Mouse (Mus musculus): ENCODE results near the gene Ppfibp2. TPM values are rescaled to one million over a fixed set of nuclear protein-coding genes. Genes with fewer than 3 reads are reported as not detected.

The Ppfibp2 gene
- polyA plus RNA-seq, 1 experiment from 2014 or later: 15.1 TPM

- no peak overlapping the region for H3K4me3 ChIP-seq (replicated peaks)
- 89% methylated on average over 2 of the region's 2 CpGs for WGBS
- no peak overlapping the region for H3K27ac ChIP-seq
- no peak overlapping the region for H3K9ac ChIP-seq (replicated peaks)
- H3K4me2 ChIP-seq: no peak overlapping the region
- H3K9me3 ChIP-seq: no peaks in the 10 kb centered on the region
- no peaks in the 10 kb centered on the region for H3K4me1 ChIP-seq (replicated peaks)
- no peaks in the 10 kb centered on the region for H3K27me3 ChIP-seq
- no peak for ATAC-seq (ENCODE audit: insufficient number of reproducible peaks, insufficient read depth, low FRiP score, low TSS enrichment, low read depth)
- H3K36me3 ChIP-seq: no peaks in the 10 kb centered on the region
Measured at GRCm38 (mm10) chr7:107609622-107610255, 14.7 kb downstream of the Ppfibp2 start.

DNA sequence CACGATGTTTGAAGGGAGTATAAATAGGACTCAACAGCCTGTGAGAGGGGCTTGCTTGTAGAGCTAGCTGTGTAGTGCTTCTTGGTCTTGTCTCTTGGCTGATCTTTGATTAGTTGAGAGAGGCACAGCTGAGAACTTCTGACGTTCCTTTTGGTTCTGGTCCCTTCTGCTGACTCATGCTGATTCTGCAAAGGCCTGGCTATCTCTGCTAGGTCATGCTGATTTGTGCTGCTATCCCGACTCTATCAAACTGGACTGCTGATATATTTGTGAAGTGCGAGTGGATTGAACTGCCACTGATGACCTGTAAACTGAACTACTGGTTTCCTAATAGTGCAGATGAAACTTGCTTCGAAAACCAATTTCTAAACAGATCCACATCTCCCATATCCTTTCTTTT, 15.9 kb downstream of the Ppfibp2 start:
- Histone ChIP-seq H3K4me2 (no peak overlapping the region), H3K27ac (no peak overlapping the region), H3K27me3 (no peaks in the 10 kb centered on the region), H3K36me3 (no peaks in the 10 kb centered on the region), H3K9ac (replicated peaks) (no peak overlapping the region), H3K4me3 (replicated peaks) (no peak overlapping the region), H3K9me3 (no peaks in the 10 kb centered on the region), H3K4me1 (replicated peaks) (no peaks in the 10 kb centered on the region)
- ATAC-seq (ENCODE audit: insufficient number of reproducible peaks, insufficient read depth, low FRiP score, low TSS enrichment, low read depth): no peak
- whole genome bisulfite sequencing: 92% methylated on average over 5 of the region's 5 CpGs

DNA sequence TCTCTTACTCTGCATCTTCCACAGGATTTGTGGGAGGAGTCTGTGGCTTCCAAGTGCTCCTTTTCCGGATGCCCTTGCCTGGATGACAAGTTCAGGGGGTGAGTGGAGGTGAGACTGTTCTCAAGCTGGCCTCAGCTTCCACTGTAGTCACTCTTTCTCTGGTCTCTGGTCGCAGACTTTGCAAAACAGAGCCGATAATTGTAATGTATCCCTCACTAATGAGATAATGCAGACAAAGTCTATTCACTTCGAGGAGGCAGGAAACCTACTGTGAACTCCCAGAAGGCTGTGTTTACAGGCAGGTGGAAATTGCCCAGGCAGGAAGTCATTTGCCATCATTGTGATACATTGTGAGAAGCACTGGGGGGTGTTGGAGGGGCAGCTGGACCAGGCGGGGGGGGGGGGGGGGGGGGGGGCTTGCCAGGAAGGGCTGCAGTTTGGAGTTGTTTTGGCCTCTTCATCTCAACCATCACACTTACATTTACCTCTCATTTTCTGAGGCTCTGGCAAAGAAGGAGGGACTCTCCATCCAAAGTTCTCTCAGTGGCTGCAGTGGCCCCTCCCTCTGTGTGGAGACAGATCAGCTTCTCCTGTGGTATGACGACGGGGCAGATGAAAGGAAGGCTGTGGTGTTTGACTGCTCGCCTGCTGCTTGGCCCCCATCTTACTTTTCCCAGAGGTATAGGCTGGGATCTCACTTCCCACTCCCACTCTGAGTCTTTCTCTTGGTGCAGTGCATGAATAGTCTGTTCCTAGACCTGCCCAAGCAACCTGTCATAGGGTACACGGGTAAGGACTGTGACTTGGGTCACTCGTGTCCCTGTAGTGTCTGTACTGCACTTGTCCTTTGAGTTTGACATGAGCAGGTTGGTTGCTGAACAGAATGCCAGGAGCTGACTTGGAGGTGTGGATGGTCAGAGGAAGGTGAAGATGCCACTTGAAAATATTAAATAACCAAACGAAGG, 23.3 kb downstream of the Ppfibp2 start:
- Histone ChIP-seq H3K4me1 (replicated peaks) (peaks cover 21% of the 10 kb centered on the region), H3K27ac (no peak overlapping the region), H3K9ac (replicated peaks) (no peak overlapping the region), H3K9me3 (no peaks in the 10 kb centered on the region), H3K4me3 (replicated peaks) (no peak overlapping the region), H3K36me3 (no peaks in the 10 kb centered on the region), H3K4me2 (no peak overlapping the region), H3K27me3 (no peaks in the 10 kb centered on the region)
- WGBS: 36% methylated on average over 10 of the region's 11 CpGs
- ATAC-seq (ENCODE audit: insufficient number of reproducible peaks, insufficient read depth, low FRiP score, low TSS enrichment, low read depth): peak; percentile 44; the same call in 1 of the 2 replicates

DNA sequence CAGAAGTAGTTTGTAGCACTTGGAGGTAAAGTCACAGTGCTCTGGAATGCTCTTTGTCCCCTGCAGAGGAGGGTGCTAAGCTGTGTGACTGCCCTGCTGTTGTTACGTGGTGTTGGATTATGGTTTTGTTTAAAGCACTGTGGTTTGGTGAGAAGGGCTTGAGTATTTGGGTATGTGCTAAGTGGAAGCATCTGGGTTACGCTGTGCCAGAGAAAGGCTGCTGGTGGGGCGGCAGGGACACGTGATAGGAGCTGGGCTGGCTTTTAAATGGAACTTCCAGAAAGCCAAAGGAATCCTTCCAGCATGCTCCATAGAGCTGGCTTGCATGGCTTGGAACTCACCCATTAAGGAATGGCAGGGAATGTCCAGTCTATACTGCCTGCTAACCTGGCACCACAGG, 24.2 kb downstream of the Ppfibp2 start:
- Histone ChIP-seq H3K27me3 (no peaks in the 10 kb centered on the region), H3K9ac (replicated peaks) (no peak overlapping the region), H3K36me3 (no peaks in the 10 kb centered on the region), H3K4me3 (replicated peaks) (no peak overlapping the region), H3K4me1 (replicated peaks) (peaks cover 21% of the 10 kb centered on the region), H3K9me3 (no peaks in the 10 kb centered on the region), H3K4me2 (no peak overlapping the region), H3K27ac (0 out of 2 replicates have a peak overlapping the region, but pooled peaks have one; percentile 17)
- 21% methylated on average over 4 of the region's 4 CpGs for WGBS
- ATAC-seq (ENCODE audit: insufficient number of reproducible peaks, insufficient read depth, low FRiP score, low TSS enrichment, low read depth): peak; percentile 73

DNA sequence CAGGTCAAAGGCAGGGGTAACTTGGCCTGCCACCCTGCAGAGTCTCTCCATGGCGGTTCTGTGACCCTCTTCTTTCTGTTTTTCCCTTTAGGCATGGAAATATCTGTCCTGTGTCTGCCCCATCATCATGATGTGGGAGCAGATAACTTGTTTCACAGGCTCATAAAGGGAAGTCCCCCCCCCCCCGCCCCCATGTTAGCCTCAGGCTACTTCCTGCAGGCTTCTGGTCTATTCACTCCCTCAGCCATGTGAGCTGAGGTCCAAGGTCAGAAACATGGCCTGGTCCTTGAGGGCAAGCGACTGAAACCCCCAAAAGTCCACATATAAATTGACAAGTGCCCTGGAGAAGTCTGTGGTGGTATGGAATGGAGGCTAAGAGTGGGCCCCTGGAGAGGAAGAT, 25.1 kb downstream of the Ppfibp2 start:
- Histone ChIP-seq H3K9ac (replicated peaks) (no peak overlapping the region), H3K27ac (no peak overlapping the region), H3K27me3 (no peaks in the 10 kb centered on the region), H3K4me1 (replicated peaks) (peaks cover 21% of the 10 kb centered on the region), H3K9me3 (no peaks in the 10 kb centered on the region), H3K36me3 (no peaks in the 10 kb centered on the region), H3K4me3 (replicated peaks) (no peak overlapping the region), H3K4me2 (no peak overlapping the region)
- 67% methylated on average over 3 of the region's 3 CpGs for WGBS
- no peak for ATAC-seq (ENCODE audit: insufficient number of reproducible peaks, insufficient read depth, low FRiP score, low TSS enrichment, low read depth)

- Histone ChIP-seq H3K4me2 (no peak overlapping the region), H3K9ac (replicated peaks) (no peak overlapping the region), H3K27ac (no peak overlapping the region), H3K27me3 (no peaks in the 10 kb centered on the region), H3K9me3 (no peaks in the 10 kb centered on the region), H3K36me3 (no peaks in the 10 kb centered on the region), H3K4me3 (replicated peaks) (no peak overlapping the region), H3K4me1 (replicated peaks) (peaks cover 4% of the 10 kb centered on the region)
- ATAC-seq (ENCODE audit: insufficient number of reproducible peaks, insufficient read depth, low FRiP score, low TSS enrichment, low read depth): no peak
- 56% methylated on average over 3 of the region's 3 CpGs for WGBS
Measured at GRCm38 (mm10) chr7:107624432-107624831, 29.4 kb downstream of the Ppfibp2 start.

- H3K27me3 ChIP-seq: no peaks in the 10 kb centered on the region
- no peak within 1 kb of the TSS for H3K27ac ChIP-seq
- WGBS: 79% methylated on average over 2 of the region's 2 CpGs
- H3K4me3 ChIP-seq (replicated peaks): no peak within 1 kb of the TSS
- no peaks in the 10 kb centered on the region for H3K4me1 ChIP-seq (replicated peaks)
- ATAC-seq (ENCODE audit: insufficient number of reproducible peaks, insufficient read depth, low FRiP score, low TSS enrichment, low read depth): no peak
- H3K9me3 ChIP-seq: no peaks in the 10 kb centered on the region
- no peaks in the 10 kb centered on the region for H3K36me3 ChIP-seq
- no peak within 1 kb of the TSS for H3K4me2 ChIP-seq
- H3K9ac ChIP-seq (replicated peaks): no peak within 1 kb of the TSS
Measured at GRCm38 (mm10) chr7:107625061-107625460, 30.1 kb downstream of the Ppfibp2 start, which contains the start of gene 5330417H12Rik. 5330417H12Rik (minus strand) TSS chr7:107625161.

DNA sequence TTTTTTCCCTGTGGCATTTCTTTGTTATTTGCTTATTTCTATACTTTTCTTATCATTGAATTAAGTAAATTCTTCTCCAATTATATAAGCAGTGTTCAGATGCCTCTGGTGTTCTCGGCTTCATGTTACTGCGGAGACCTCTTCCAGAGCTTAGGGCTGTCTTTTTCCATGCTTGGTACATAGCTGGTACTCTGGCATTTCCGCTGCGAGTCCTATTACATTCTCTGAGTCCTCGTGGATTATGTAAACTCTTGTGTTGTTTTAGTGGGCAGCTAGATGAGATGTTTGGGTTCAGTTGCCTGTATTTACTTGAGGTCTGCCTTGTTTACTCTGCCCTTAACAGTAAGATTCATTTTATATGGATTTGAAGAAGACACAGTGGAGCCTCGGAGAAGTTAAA, 30.8 kb downstream of the Ppfibp2 start:
- H3K9me3 ChIP-seq: no peaks in the 10 kb centered on the region
- ATAC-seq (ENCODE audit: insufficient number of reproducible peaks, insufficient read depth, low FRiP score, low TSS enrichment, low read depth): no peak
- no peaks in the 10 kb centered on the region for H3K4me1 ChIP-seq (replicated peaks)
- no peak overlapping the region for H3K4me2 ChIP-seq
- H3K27me3 ChIP-seq: no peaks in the 10 kb centered on the region
- WGBS: 84% methylated on average over 6 of the region's 6 CpGs
- no peaks in the 10 kb centered on the region for H3K36me3 ChIP-seq
- H3K4me3 ChIP-seq (replicated peaks): no peak overlapping the region
- H3K9ac ChIP-seq (replicated peaks): no peak overlapping the region
- H3K27ac ChIP-seq: no peak overlapping the region

GRCm38 (mm10) chr7:107628383-107628782, 33.4 kb downstream of the Ppfibp2 start:
- Histone ChIP-seq H3K27ac (no peak overlapping the region), H3K4me2 (no peak overlapping the region), H3K4me1 (replicated peaks) (no peaks in the 10 kb centered on the region), H3K9me3 (no peaks in the 10 kb centered on the region), H3K9ac (replicated peaks) (no peak overlapping the region), H3K4me3 (replicated peaks) (no peak overlapping the region), H3K36me3 (no peaks in the 10 kb centered on the region), H3K27me3 (no peaks in the 10 kb centered on the region)
- no peak for ATAC-seq (ENCODE audit: insufficient number of reproducible peaks, insufficient read depth, low FRiP score, low TSS enrichment, low read depth)

GRCm38 (mm10) chr7:107633201-107633600, 38.2 kb downstream of the Ppfibp2 start:
- ATAC-seq (ENCODE audit: insufficient number of reproducible peaks, insufficient read depth, low FRiP score, low TSS enrichment, low read depth): no peak
- Histone ChIP-seq H3K9me3 (peaks cover 3% of the 10 kb centered on the region; the same call in 1 of the 2 replicates), H3K27me3 (no peaks in the 10 kb centered on the region), H3K36me3 (no peaks in the 10 kb centered on the region), H3K4me3 (replicated peaks) (no peak overlapping the region), H3K9ac (replicated peaks) (no peak overlapping the region), H3K4me2 (no peak overlapping the region), H3K27ac (no peak overlapping the region), H3K4me1 (replicated peaks) (no peaks in the 10 kb centered on the region)
- whole genome bisulfite sequencing: 94% methylated on average over 4 of the region's 4 CpGs

- ATAC-seq (ENCODE audit: insufficient number of reproducible peaks, insufficient read depth, low FRiP score, low TSS enrichment, low read depth): no peak
- Histone ChIP-seq H3K4me3 (replicated peaks) (no peak overlapping the region), H3K9me3 (peaks cover 3% of the 10 kb centered on the region; the same call in 1 of the 2 replicates), H3K4me2 (no peak overlapping the region), H3K9ac (replicated peaks) (no peak overlapping the region), H3K27me3 (no peaks in the 10 kb centered on the region), H3K4me1 (replicated peaks) (no peaks in the 10 kb centered on the region), H3K36me3 (no peaks in the 10 kb centered on the region), H3K27ac (no peak overlapping the region)
- WGBS: 88% methylated on average over 7 of the region's 7 CpGs
Measured at GRCm38 (mm10) chr7:107637398-107637797, 42.4 kb downstream of the Ppfibp2 start.

Data from limb, embryonic 12.5 days (tissue).